Mouse (Mus musculus): ENCODE data around the gene Unc93a2. TPM values are rescaled to one million over a fixed set of nuclear protein-coding genes. Genes with fewer than 3 reads are reported as not detected.
"Not testable (repeated sequence)": the region's sequence is repeated elsewhere in the genome, so short reads cannot be mapped to it uniquely, and the experiment has no call there.

Unc93a2 gene
- polyA plus RNA-seq, 1 experiment, result 0.13 TPM

DNA sequence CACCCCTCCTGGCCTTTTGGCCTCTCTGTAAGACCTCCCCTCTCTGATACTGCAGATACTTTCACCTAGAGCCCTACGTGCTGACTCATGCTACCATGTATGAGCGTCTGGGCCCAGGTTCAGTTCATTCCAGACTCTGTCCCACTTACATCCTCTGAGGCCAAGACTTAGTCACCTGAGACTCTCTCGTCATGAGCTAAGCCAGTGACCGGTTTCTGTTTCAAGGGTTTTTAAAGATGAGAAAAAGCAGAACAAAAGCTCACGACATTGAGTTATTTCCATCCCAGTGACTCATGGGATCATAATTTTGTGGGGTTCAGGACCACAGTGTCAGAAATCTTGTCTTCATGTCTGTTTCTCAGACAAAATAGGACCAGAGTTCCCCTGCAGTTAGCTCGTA lies 65.5 kb downstream of the Unc93a2 start:
- H3K27ac ChIP-seq (ENCODE audit: insufficient read depth, low read depth, low read length); H3K4me1 ChIP-seq (ENCODE audit: control insufficient read depth, insufficient read depth, low read length); H3K4me3 ChIP-seq (ENCODE audit: insufficient read depth, low read depth, low read length); H3K36me3 ChIP-seq (ENCODE audit: control insufficient read depth, insufficient read depth, low read length); H3K27me3 ChIP-seq (replicated peaks; ENCODE audit: control insufficient read depth, insufficient read depth, low read length): not testable (repeated sequence)
- 79% methylated on average over 6 of the region's 6 CpGs for WGBS
- DNase-seq, result peak; percentile 8

DNA sequence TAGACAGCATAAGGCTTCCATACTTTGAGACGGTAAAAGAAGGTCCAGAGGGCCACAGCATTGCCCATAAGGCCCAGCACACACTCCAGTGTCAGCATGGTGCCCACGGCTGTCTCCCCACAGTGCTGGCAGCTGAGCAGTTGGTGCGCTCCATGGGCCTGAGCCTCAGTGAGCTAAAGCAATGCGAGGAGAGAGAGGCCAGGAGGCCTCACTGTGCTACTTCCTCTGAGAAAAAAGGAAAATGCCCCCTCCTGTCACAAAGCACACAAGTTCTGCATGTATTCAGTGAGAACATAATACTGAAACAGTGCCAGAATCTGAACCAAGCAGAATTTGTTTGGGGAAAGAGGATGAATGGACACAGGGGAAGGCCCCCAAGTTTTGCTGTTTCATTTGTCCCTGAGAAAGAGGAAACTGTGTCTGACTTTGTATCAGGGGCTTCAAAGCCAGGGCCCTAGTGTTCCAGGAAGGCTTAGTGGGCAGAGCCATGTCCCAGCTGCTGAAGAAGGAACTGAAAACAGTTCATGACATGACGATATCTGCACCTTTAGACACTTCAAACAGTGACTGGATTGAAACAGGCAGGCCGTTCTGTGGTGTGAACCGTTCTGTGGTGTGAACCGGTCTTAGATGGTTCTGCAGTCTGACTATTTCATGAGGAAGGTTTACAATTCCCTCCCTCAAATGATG lies 69.4 kb downstream of the Unc93a2 start:
- not testable (repeated sequence) for H3K4me1 ChIP-seq (ENCODE audit: control insufficient read depth, insufficient read depth, low read length); H3K27ac ChIP-seq (ENCODE audit: insufficient read depth, low read depth, low read length); H3K27me3 ChIP-seq (replicated peaks; ENCODE audit: control insufficient read depth, insufficient read depth, low read length); H3K4me3 ChIP-seq (ENCODE audit: insufficient read depth, low read depth, low read length); H3K36me3 ChIP-seq (ENCODE audit: control insufficient read depth, insufficient read depth, low read length)
- 79% methylated on average over 8 of the region's 8 CpGs for WGBS
- DNase-seq, result peak; percentile 4

Other genes with a start within 250 kb of the Unc93a2 start
- gene Rps6ka2, start 215.3 kb downstream of the Unc93a2 start, polyA plus RNA-seq (2012; rRNA removed), result 5.3 and 5.5 TPM in 2 replicates
- gene Tcp10a, start 60.8 kb downstream of the Unc93a2 start, polyA plus RNA-seq (2012; rRNA removed), result not detected in 2 replicates
- gene Ttll2, start 32.8 kb downstream of the Unc93a2 start, polyA plus RNA-seq (2012; rRNA removed), result not detected in 2 replicates
- gene Gm49630, start 13.5 kb downstream of the Unc93a2 start, polyA plus RNA-seq (2012; rRNA removed), result not detected in 2 replicates

Measured in kidney, adult 2 months (tissue).